Mouse (Mus musculus) limb, embryonic 11.5 days (tissue): ENCODE results near the gene Gad1. TPM values are rescaled to one million over a fixed set of nuclear protein-coding genes. Genes with fewer than 3 reads are reported as not detected.

Source experiments
- ATAC-seq: fragments of 200-750 bp; cut with Nextera tagmentation; 2 replicates; pipeline ENCODE4 v1.8.0; 2017; ENCODE audit warnings: low read depth; ENCODE audit not compliant: insufficient number of reproducible peaks, low FRiP score, low TSS enrichment
- DNase-seq: peaks from one replicate; pipeline ENCODE4 v3.0.0-alpha.2; 2015; ENCODE audit warnings: low spot score
- H3K27ac ChIP-seq: fragments of 300-500 bp; sonication (generic); replicated peaks from 2 replicates; pipeline ENCODE4 v1.5.1; 2014; ENCODE audit warnings: low read depth, mild to moderate bottlenecking, low read length
- H3K27me3 ChIP-seq: fragments of 300-500 bp; sonication (generic); 2 replicates; pipeline ENCODE4 v1.6.1; 2014; ENCODE audit warnings: mild to moderate bottlenecking, low read length, mixed read lengths; ENCODE audit not compliant: control insufficient read depth, insufficient read depth
- H3K36me3 ChIP-seq: fragments of 300-500 bp; sonication (generic); 2 replicates; pipeline ENCODE4 v1.6.1; 2014; ENCODE audit warnings: mild to moderate bottlenecking, low read length, moderate library complexity, mixed read lengths; ENCODE audit not compliant: control insufficient read depth, insufficient read depth
- H3K4me1 ChIP-seq: fragments of 300-500 bp; sonication (generic); 2 replicates; pipeline ENCODE4 v1.6.1; 2014; ENCODE audit warnings: low read length, mixed read lengths; ENCODE audit not compliant: control insufficient read depth, insufficient read depth
- H3K4me2 ChIP-seq: fragments of 300-500 bp; sonication (generic); 2 replicates; pipeline ENCODE4 v1.6.1; 2014; ENCODE audit warnings: low read depth, mild to moderate bottlenecking, moderate library complexity; ENCODE audit not compliant: severe bottlenecking
- H3K4me3 ChIP-seq: fragments of 300-500 bp; sonication (generic); 2 replicates; pipeline ENCODE4 v1.5.1; 2014; ENCODE audit warnings: low read depth, low read length
- H3K9ac ChIP-seq: fragments of 300-500 bp; sonication (generic); 2 replicates; pipeline ENCODE4 v1.6.1; 2014; ENCODE audit warnings: mild to moderate bottlenecking, low read length
- H3K9me3 ChIP-seq: fragments of 300-500 bp; sonication (generic); 2 replicates; pipeline ENCODE4 v1.6.1; 2016; ENCODE audit warnings: low read length; ENCODE audit not compliant: control insufficient read depth
- WGBS: fragments of 180-500 bp; shearing (Covaris S2); extraction: QIAGEN DNeasy Blood & Tissue Kit; methylation state at CpG from one replicate; pipeline ENCODE4 v1.1.7; 2014; 5-methylcytosine and 5-hydroxymethylcytosine counted together
- polyA plus RNA-seq: library from polyadenylated mRNA; unstranded; fragments of >200 nt; fragmentation: Nextera tagmentation; extraction: Ambion mirVana; gene quantifications from 2 replicates; pipeline ENCODE4 v1.2.1, GENCODE M21; 2014

Gene Gad1
- polyA plus RNA-seq, 1 experiment from 2014 or later: 0.75 TPM

GRCm38 (mm10) chr2:70551446-70551845 lies 1.4 kb upstream of the Gad1 start:
- WGBS: 91% methylated on average over 2 of the region's 2 CpGs

GRCm38 (mm10) chr2:70552067-70552598 lies 739 bp upstream of the Gad1 start:
- no peak overlapping the region for H3K4me2 ChIP-seq
- no peak for ATAC-seq
- WGBS: 83% methylated on average over 15 of the region's 15 CpGs
- no peak overlapping the region for H3K9ac ChIP-seq
- no peak for DNase-seq
- H3K9me3 ChIP-seq: no peaks in the 10 kb centered on the region
- no peak overlapping the region for H3K27ac ChIP-seq
- H3K27me3 ChIP-seq: no peaks in the 10 kb centered on the region
- H3K4me3 ChIP-seq: no peak overlapping the region
- H3K36me3 ChIP-seq: no peaks in the 10 kb centered on the region
- no peaks in the 10 kb centered on the region for H3K4me1 ChIP-seq

More at GRCm38 (mm10) chr2:70551446-70551845, 1.4 kb upstream of the Gad1 start:
- Histone ChIP-seq H3K9me3 (no peaks in the 10 kb centered on the region), H3K4me2 (no peak overlapping the region), H3K36me3 (no peaks in the 10 kb centered on the region), H3K27me3 (no peaks in the 10 kb centered on the region), H3K4me1 (no peaks in the 10 kb centered on the region), H3K27ac (no peak overlapping the region), H3K4me3 (no peak overlapping the region), H3K9ac (no peak overlapping the region)
- DNase-seq (no peak), ATAC-seq (no peak)

GRCm38 (mm10) chr2:70553826-70554225 lies 954 bp downstream of the Gad1 start:
- Histone ChIP-seq H3K4me2 (no peak overlapping the region), H3K9ac (no peak overlapping the region), H3K9me3 (no peaks in the 10 kb centered on the region), H3K4me3 (no peak overlapping the region), H3K27me3 (peaks cover 2% of the 10 kb centered on the region), H3K4me1 (no peaks in the 10 kb centered on the region), H3K36me3 (no peaks in the 10 kb centered on the region), H3K27ac (no peak overlapping the region)
- DNase-seq (no peak), ATAC-seq (no peak)
- 88% methylated on average over 3 of the region's 3 CpGs for WGBS

- Histone ChIP-seq H3K27me3 (peaks cover 46% of the 10 kb centered on the region), H3K9me3 (no peaks in the 10 kb centered on the region), H3K4me3 (no peak overlapping the region), H3K4me1 (peaks cover 3% of the 10 kb centered on the region; the same call in 1 of the 2 replicates), H3K9ac (no peak overlapping the region), H3K27ac (no peak overlapping the region), H3K4me2 (no peak overlapping the region), H3K36me3 (no peaks in the 10 kb centered on the region)
- DNase-seq (peak; percentile 94), ATAC-seq (no peak)
- WGBS: 6% methylated on average over 18 of the region's 18 CpGs
Observed at GRCm38 (mm10) chr2:70558112-70558842, 5.4 kb downstream of the Gad1 start.

- Histone ChIP-seq H3K36me3 (no peaks in the 10 kb centered on the region), H3K4me2 (no peak overlapping the region), H3K9me3 (no peaks in the 10 kb centered on the region), H3K9ac (no peak overlapping the region), H3K27ac (no peak overlapping the region), H3K4me3 (no peak overlapping the region), H3K4me1 (peaks cover 9% of the 10 kb centered on the region), H3K27me3 (peaks cover 53% of the 10 kb centered on the region)
- no peak for ATAC-seq
- DNase-seq: no peak
- 16% methylated on average over 24 of the region's 24 CpGs for WGBS
Observed at GRCm38 (mm10) chr2:70558843-70559451, 6.1 kb downstream of the Gad1 start.

GRCm38 (mm10) chr2:70559520-70559919 lies 6.6 kb downstream of the Gad1 start:
- H3K27me3 ChIP-seq: peaks cover 59% of the 10 kb centered on the region
- no peaks in the 10 kb centered on the region for H3K36me3 ChIP-seq
- no peak overlapping the region for H3K9ac ChIP-seq
- H3K4me1 ChIP-seq: peaks cover 10% of the 10 kb centered on the region
- H3K9me3 ChIP-seq: no peaks in the 10 kb centered on the region
- ATAC-seq (no peak), DNase-seq (peak; percentile 93)
- no peak overlapping the region for H3K27ac ChIP-seq
- H3K4me2 ChIP-seq: no peak overlapping the region
- WGBS: 2% methylated on average over 13 of the region's 13 CpGs
- H3K4me3 ChIP-seq: no peak overlapping the region

GRCm38 (mm10) chr2:70561077-70561795 lies 8.4 kb downstream of the Gad1 start:
- ATAC-seq (0 out of 2 replicates have a peak, but pooled peaks have one; percentile 44), DNase-seq (peak; percentile 89)
- no peaks in the 10 kb centered on the region for H3K9me3 ChIP-seq
- under 1% methylated on average over 29 of the region's 29 CpGs for WGBS
- H3K27me3 ChIP-seq: peaks cover 76% of the 10 kb centered on the region
- no peak overlapping the region for H3K4me3 ChIP-seq
- no peak overlapping the region for H3K4me2 ChIP-seq
- H3K36me3 ChIP-seq: no peaks in the 10 kb centered on the region
- peaks cover 10% of the 10 kb centered on the region for H3K4me1 ChIP-seq
- no peak overlapping the region for H3K9ac ChIP-seq
- H3K27ac ChIP-seq: no peak overlapping the region

GRCm38 (mm10) chr2:70562011-70562491 lies 9.2 kb downstream of the Gad1 start:
- no peak overlapping the region for H3K27ac ChIP-seq
- no peak for ATAC-seq
- peak overlapping the region; percentile 6; the same call in 1 of the 2 replicates for H3K4me3 ChIP-seq
- DNase-seq: peak; percentile 67
- peaks cover 16% of the 10 kb centered on the region for H3K4me1 ChIP-seq
- H3K9me3 ChIP-seq: no peaks in the 10 kb centered on the region
- peak overlapping the region; percentile 34 for H3K4me2 ChIP-seq
- no peaks in the 10 kb centered on the region for H3K36me3 ChIP-seq
- peaks cover 84% of the 10 kb centered on the region for H3K27me3 ChIP-seq
- H3K9ac ChIP-seq: no peak overlapping the region
- 0% methylated on average over 42 of the region's 42 CpGs for WGBS
